Mouse (Mus musculus) erythroblast, embryonic 14.5 days (primary cell): ENCODE results near the gene Gli2.

Experiments
- GATA1 ChIP-seq: IDR thresholded peaks from 2 replicates; pipeline ENCODE4 v1.6.1; 2012; ENCODE audit warnings: low read length, inconsistent platforms, mixed read lengths
- TAL1 ChIP-seq: IDR thresholded peaks from 3 replicates; pipeline ENCODE4 v1.6.1; 2012; ENCODE audit warnings: low read length, inconsistent platforms, mixed read lengths

- TF ChIP-seq TAL1 (no peak), GATA1 (no peak)
These were observed 265.9 kb downstream of the Gli2 start for GRCm38 (mm10) chr1:118787486-118787885.
